Mouse (Mus musculus) testis, adult 2 months (tissue): ENCODE data around the gene Ager.

Experiments used
- CTCF ChIP-seq: fragments of 200-500 bp; IDR thresholded peaks from 2 replicates; pipeline ENCODE4 v1.5.1; 2012; ENCODE audit warnings: low read depth, mild to moderate bottlenecking, inconsistent platforms, low read length, moderate library complexity; ENCODE audit not compliant: control insufficient read depth, insufficient read depth, insufficient replicate concordance
- POLR2A ChIP-seq: fragments of 200-500 bp; IDR thresholded peaks from 2 replicates; pipeline ENCODE4 v1.6.1; 2012; ENCODE audit warnings: low read depth, mild to moderate bottlenecking, inconsistent platforms, low read length, moderate library complexity; ENCODE audit not compliant: control insufficient read depth

DNA sequence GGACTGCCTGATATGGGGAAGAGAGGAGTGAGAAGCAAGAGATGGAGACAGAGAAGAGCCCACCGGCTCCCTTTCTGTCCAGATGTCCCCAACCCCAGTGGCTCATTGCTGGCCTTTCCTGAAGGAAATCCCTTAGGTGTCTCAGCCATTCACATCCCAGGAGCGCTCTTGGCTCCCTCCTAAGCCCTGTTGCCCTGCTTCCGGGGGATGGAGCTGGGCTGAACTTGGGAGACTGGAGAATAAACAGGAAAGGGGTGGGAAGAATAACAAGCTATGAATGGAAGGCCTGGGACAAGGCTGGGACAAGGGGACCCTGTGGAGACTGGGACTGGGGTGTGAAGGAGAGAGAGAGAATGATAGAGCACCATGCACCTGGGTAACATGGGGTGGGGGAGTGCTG, 32.9 kb upstream of the Ager start:
- TF ChIP-seq CTCF (no peak), POLR2A (no peak)
